Mouse (Mus musculus) heart, postnatal 25 days (tissue): ENCODE results near the gene Pappa. TPM values are rescaled to one million over a fixed set of nuclear protein-coding genes. Genes with fewer than 3 reads are reported as not detected.

Source experiments
- DNase-seq: peaks from one replicate; pipeline ENCODE4 v3.0.0; 2022; ENCODE audit warnings: low spot score
- intact Hi-C: fragments of 180-260 bp; cut with DNase I; formaldehyde crosslinking; loops from one replicate; pipeline ENCODE4 v1.15.1; 2025
- total RNA-seq, 2 experiments: library from RNA; stranded (reverse); gene quantifications; 2 replicates each; pipeline ENCODE4 v1.2.3; 2021

The Pappa gene
- total RNA-seq, 2 experiments from 2014 or later: 0.36 to 0.47 TPM

- intact Hi-C loops: no loop called here
- no peak for DNase-seq
Measured at GRCm38 (mm10) chr4:65302666-65303065, 178.7 kb downstream of the Pappa start.

GRCm38 (mm10) chr4:65317877-65318525, 194.0 kb downstream of the Pappa start:
- no peak for DNase-seq
- intact Hi-C loops: loop anchor here (10.0 kb wide), 1 partner anchor 193 kb away; the partner anchor contains the start of gene Pappa

- intact Hi-C loops: no loop called here
- DNase-seq: no peak
Measured at GRCm38 (mm10) chr4:65321340-65321739, 197.4 kb downstream of the Pappa start.

- intact Hi-C loops: no loop called here
- DNase-seq: peak; percentile 19
Measured at GRCm38 (mm10) chr4:65321959-65322358, 198.0 kb downstream of the Pappa start.

- no peak for DNase-seq
- intact Hi-C loops: no loop called here
Measured at GRCm38 (mm10) chr4:65325816-65326215, 201.8 kb downstream of the Pappa start.

- intact Hi-C loops: no loop called here
- no peak for DNase-seq
Measured at GRCm38 (mm10) chr4:65328486-65329308, 204.7 kb downstream of the Pappa start.

GRCm38 (mm10) chr4:65333718-65334117, 209.7 kb downstream of the Pappa start:
- intact Hi-C loops: no loop called here

GRCm38 (mm10) chr4:65341766-65342165, 217.8 kb downstream of the Pappa start:
- intact Hi-C loops: no loop called here
- no peak for DNase-seq

More at GRCm38 (mm10) chr4:65333718-65334117, 209.7 kb downstream of the Pappa start:
- DNase-seq: no peak

GRCm38 (mm10) chr4:65350521-65350920, 226.5 kb downstream of the Pappa start:
- DNase-seq: no peak
- intact Hi-C loops: loop anchor here (10.0 kb wide), 1 partner anchor 144 kb away; no protein-coding TSS in a partner anchor

GRCm38 (mm10) chr4:65354580-65354979, 230.6 kb downstream of the Pappa start:
- no peak for DNase-seq
- intact Hi-C loops: loop anchor here (10.0 kb wide), 1 partner anchor 140 kb away; no protein-coding TSS in a partner anchor

- intact Hi-C loops: no loop called here
- DNase-seq: no peak
Measured at GRCm38 (mm10) chr4:65367135-65367534, 243.2 kb downstream of the Pappa start.

- peak; percentile 8 for DNase-seq
- intact Hi-C loops: no loop called here
Measured at GRCm38 (mm10) chr4:65372731-65373130, 248.8 kb downstream of the Pappa start.

GRCm38 (mm10) chr4:65373841-65374240, 249.9 kb downstream of the Pappa start:
- no peak for DNase-seq
- intact Hi-C loops: no loop called here

GRCm38 (mm10) chr4:65376571-65376970, 252.6 kb downstream of the Pappa start:
- intact Hi-C loops: no loop called here
- DNase-seq: no peak

GRCm38 (mm10) chr4:65379461-65379860, 255.5 kb downstream of the Pappa start:
- DNase-seq: no peak
- intact Hi-C loops: no loop called here

GRCm38 (mm10) chr4:65383070-65383469, 259.1 kb downstream of the Pappa start:
- no peak for DNase-seq
- intact Hi-C loops: no loop called here

GRCm38 (mm10) chr4:65391001-65391400, 267.0 kb downstream of the Pappa start:
- DNase-seq: no peak
- intact Hi-C loops: no loop called here

- intact Hi-C loops: no loop called here
- DNase-seq: no peak
Measured at GRCm38 (mm10) chr4:65396806-65397205, 272.8 kb downstream of the Pappa start.

- intact Hi-C loops: no loop called here
- DNase-seq: no peak
Measured at GRCm38 (mm10) chr4:65399457-65399856, 275.5 kb downstream of the Pappa start.

GRCm38 (mm10) chr4:65402286-65402685, 278.3 kb downstream of the Pappa start:
- intact Hi-C loops: no loop called here
- no peak for DNase-seq
